Mouse (Mus musculus) E14TG2a.4 (cell line): Measurements from ENCODE around the gene Prorsd1.

Source experiments
- H3K27me3 ChIP-seq: 2 replicates; pipeline ENCODE4 v1.6.1; 2014; ENCODE audit warnings: low read length, control low read depth; ENCODE audit not compliant: insufficient read depth
- H3K36me3 ChIP-seq: 2 replicates; pipeline ENCODE4 v1.6.1; 2014; ENCODE audit warnings: low read length, control low read depth; ENCODE audit not compliant: insufficient read depth
- H3K4me1 ChIP-seq: replicated peaks from 2 replicates; pipeline ENCODE4 v1.6.1; 2014; ENCODE audit warnings: low read depth, low read length, control low read depth
- H3K4me3 ChIP-seq: replicated peaks from 2 replicates; pipeline ENCODE4 v1.5.1; 2014; ENCODE audit warnings: mild to moderate bottlenecking, low read length
- H3K9me3 ChIP-seq: 2 replicates; pipeline ENCODE4 v1.6.1; 2014; ENCODE audit warnings: low read length, control low read depth
- CTCF ChIP-seq: conservative IDR thresholded peaks from 2 replicates; pipeline ENCODE4 v1.5.1; 2014; ENCODE audit warnings: low read length
- NANOG ChIP-seq: IDR thresholded peaks from 2 replicates; pipeline ENCODE4 v1.6.1; 2014; ENCODE audit warnings: borderline replicate concordance, low read length, mixed read lengths
- POU5F1 ChIP-seq: IDR thresholded peaks from 2 replicates; pipeline ENCODE4 v1.6.1; 2014; ENCODE audit warnings: low read length, borderline replicate concordance

Gene Prorsd1

DNA sequence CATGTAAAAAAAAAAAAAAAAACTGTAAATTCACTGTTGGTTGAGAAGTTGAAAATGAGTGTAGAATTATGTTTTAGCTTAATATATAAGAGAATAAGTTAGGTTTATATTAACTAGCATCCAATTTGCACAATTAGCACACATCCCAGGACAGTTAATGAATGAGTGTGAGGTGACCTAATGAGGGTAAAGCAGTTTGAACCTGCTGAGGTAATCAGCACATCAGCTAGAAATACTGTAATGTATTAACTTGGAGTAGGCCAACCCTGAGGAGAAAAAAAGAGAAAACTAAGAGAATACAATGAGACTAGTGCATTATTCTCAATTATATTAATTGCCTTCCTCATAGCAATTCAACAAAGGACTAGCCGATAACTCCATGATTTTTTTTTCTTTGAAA lies 5.4 kb downstream of the Prorsd1 start:
- Histone ChIP-seq H3K36me3 (peaks cover 36% of the 10 kb centered on the region), H3K9me3 (no peaks in the 10 kb centered on the region), H3K4me3 (no peak overlapping the region)

GRCm38 (mm10) chr11:29504899-29505625 lies 9.8 kb downstream of the Prorsd1 start:
- H3K4me3 ChIP-seq: no peak overlapping the region
- no peaks in the 10 kb centered on the region for H3K9me3 ChIP-seq
- no peaks in the 10 kb centered on the region for H3K27me3 ChIP-seq
- H3K36me3 ChIP-seq: peaks cover 20% of the 10 kb centered on the region
- no peaks in the 10 kb centered on the region for H3K4me1 ChIP-seq
- TF ChIP-seq POU5F1 (no peak), NANOG (no peak), CTCF (no peak)

More for the DNA sequence above, 5.4 kb downstream of the Prorsd1 start:
- TF ChIP-seq CTCF (no peak), POU5F1 (no peak)
- H3K27me3 ChIP-seq: no peaks in the 10 kb centered on the region
- peaks cover 12% of the 10 kb centered on the region for H3K4me1 ChIP-seq

DNA sequence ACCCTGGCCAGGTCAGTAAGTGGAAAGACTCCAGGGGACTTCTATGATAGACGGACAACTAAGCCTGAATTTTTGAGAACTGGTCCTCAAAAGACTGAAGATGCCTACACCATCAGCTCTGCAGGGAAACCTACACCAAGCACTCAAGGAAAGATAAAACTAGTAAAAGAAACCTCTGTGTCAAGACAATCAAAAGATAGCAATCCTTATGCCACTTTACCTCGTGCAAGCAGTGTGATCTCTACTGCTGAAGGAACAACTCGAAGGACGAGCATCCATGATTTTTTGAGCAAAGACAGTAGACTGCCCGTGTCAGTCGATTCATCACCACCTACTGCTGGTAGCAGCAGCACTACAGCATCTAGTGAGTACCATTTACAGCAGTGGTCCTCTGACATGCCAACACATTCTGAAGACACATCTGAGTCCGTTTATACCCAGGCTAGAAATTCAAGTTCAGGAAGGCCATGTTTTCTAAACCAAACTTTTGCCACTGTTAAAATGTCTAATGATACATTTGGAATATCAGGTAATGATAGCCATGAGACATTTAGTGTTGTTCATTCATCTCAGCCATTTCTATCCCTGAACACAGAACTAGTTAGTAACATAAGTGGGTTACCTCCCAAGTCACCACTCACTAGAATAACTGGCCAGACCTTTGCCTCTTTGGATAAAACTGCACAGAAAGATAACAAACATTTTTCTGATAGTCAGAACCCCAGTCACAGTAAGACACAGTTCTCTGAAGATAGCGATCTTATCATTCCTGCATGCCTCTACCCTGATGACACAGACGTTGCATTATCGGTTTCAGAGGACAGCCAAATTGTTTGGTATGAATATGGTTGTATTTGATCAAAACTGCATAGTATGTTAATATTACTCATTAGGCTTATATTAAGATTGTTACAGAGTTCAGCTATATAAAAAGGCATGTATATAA lies 10.6 kb downstream of the Prorsd1 start:
- TF ChIP-seq POU5F1: no peak
- no peak for TF ChIP-seq CTCF
- TF ChIP-seq NANOG: no peak
- no peaks in the 10 kb centered on the region for H3K4me1 ChIP-seq
- no peaks in the 10 kb centered on the region for H3K9me3 ChIP-seq
- peaks cover 20% of the 10 kb centered on the region for H3K36me3 ChIP-seq
- no peak overlapping the region for H3K4me3 ChIP-seq
- no peaks in the 10 kb centered on the region for H3K27me3 ChIP-seq

GRCm38 (mm10) chr11:29496962-29497361 lies 17.9 kb downstream of the Prorsd1 start:
- TF ChIP-seq CTCF (no peak), NANOG (no peak), POU5F1 (no peak)
- Histone ChIP-seq H3K9me3 (no peaks in the 10 kb centered on the region), H3K36me3 (peaks cover 6% of the 10 kb centered on the region; the same call in 1 of the 2 replicates), H3K4me3 (no peak overlapping the region), H3K4me1 (no peaks in the 10 kb centered on the region), H3K27me3 (no peaks in the 10 kb centered on the region)

DNA sequence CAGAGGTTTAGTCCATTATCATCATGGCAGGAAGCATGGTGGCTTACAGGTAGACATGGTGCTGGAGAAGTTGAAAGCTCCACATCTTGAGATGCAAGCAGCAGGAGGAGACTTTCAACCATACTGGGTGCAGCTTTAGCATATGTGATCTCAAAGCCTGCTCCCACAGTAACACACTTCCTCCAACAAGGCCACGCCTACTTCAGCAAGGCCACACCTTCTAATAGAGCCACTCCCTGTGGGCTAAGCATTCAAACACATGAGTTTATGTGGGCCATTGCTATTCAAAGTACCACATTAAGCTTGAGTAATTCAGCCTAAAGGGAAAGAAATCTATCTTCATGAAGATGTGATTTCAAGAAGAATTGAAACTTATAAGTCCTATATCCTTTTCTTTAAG lies 21.7 kb downstream of the Prorsd1 start:
- H3K27me3 ChIP-seq: no peaks in the 10 kb centered on the region
- TF ChIP-seq POU5F1 (no peak), CTCF (no peak)
- H3K4me3 ChIP-seq: no peak overlapping the region
- no peaks in the 10 kb centered on the region for H3K4me1 ChIP-seq
- H3K9me3 ChIP-seq: no peaks in the 10 kb centered on the region
- peaks cover 4% of the 10 kb centered on the region; the same call in 1 of the 2 replicates for H3K36me3 ChIP-seq

DNA sequence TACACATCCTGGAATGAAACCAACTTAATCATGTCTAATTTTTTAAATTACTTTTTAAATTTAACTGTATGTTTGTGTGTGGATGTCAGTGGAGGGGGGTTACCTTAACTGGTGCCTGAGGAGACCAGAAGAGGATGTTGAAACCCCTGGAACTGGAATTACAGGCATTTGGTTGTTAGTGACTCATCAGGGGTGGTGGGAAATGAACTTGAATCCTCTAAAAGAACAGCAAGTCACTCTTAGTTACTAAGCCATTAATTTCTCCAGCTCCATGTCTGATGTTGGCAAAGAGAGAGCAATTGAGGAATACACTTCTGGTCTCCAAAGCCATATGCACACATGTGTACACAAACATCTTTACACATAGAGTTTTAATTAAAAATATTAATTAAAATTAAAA lies 40.2 kb downstream of the Prorsd1 start:
- no peaks in the 10 kb centered on the region for H3K27me3 ChIP-seq
- H3K4me1 ChIP-seq: no peaks in the 10 kb centered on the region
- TF ChIP-seq CTCF: no peak
- TF ChIP-seq POU5F1: no peak
- TF ChIP-seq NANOG: no peak

More for the DNA sequence above, 40.2 kb downstream of the Prorsd1 start:
- no peak overlapping the region for H3K4me3 ChIP-seq
- H3K36me3 ChIP-seq: no peaks in the 10 kb centered on the region
- H3K9me3 ChIP-seq: no peaks in the 10 kb centered on the region
